Mouse (Mus musculus): ENCODE measurements around the gene Faah.

The Faah gene

DNA sequence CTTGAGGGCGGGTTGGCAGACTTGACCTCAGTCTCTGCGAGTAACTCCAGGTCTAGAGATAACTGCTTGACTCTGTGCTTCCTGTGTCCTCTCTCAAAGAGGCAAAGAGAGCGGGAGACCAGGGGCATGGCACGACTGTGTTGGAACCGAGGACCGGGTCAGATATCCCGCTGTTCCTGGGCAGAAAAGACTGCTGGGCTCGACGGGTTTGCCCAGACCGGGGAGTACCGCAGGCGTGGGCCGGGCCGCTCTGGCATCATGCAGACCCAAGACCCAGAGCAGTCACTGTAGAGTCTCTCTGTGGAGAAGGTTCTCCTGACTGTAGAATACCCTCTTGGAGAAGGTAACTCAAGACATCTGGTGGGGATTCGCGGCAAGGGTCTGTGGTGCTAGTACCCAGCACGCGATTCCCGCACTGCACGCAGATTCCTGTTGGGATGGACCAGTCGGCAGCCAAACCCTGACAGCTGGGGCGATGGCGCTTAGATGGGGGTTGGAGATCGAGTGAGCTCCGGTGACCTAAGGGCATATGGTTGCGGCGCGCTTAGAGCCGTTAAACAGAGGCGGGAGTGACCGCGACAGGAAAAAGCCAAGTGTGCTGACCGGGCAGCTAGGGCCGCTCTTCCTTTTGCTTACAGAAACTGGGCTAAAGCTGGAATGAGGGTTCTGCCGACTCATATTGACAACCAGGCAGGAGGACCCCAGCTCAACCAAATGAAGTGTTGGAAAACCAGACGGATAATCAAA lies 81.7 kb downstream of the Faah start:
- in situ Hi-C loops (cut with MboI; ENCODE audit: low pct_unique_long_range_greater_than_20kb in 1 of 2, low sequenced_read_pairs in 2 of 2, unreplicated experiment in 1 of 2), result loop anchor here (25.0 kb wide), 2 partner anchors 874 to 1024 kb away; partner anchors contain the start of genes Tal1 (in 2 of the 2) and Foxd2 (in 1 of the 2)

DNA sequence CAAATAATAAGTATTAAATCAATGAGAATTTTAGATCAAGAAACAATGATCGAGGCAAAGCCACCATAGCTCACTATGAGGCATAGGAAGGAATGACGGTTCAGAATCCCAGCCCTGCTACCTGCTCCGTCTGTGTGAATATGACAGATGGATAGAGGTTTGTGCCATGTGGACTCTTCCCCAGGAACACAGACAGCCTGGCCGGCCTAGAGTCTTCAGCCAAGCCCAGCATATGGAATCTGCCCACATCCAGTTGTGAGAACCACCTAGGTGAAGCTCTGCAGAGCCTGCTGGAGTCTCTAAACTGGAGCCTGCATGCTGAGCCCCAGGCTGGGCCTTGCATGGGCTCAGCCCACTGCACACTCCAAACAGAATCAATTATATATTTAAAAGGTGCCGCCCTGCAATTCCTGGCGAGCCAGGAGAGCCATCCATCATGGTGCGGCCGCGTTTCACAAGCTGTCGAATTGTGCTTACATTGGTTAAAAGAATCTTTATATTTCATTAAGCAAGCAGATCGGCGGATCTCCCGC lies 86.1 kb downstream of the Faah start:
- in situ Hi-C loops (cut with MboI; ENCODE audit: low pct_unique_long_range_greater_than_20kb in 1 of 2, low sequenced_read_pairs in 2 of 2, unreplicated experiment in 1 of 2), result loop anchor here (25.0 kb wide), 2 partner anchors 869 to 1019 kb away; partner anchors contain the start of genes Tal1 (in 2 of the 2) and Foxd2 (in 1 of the 2)

DNA sequence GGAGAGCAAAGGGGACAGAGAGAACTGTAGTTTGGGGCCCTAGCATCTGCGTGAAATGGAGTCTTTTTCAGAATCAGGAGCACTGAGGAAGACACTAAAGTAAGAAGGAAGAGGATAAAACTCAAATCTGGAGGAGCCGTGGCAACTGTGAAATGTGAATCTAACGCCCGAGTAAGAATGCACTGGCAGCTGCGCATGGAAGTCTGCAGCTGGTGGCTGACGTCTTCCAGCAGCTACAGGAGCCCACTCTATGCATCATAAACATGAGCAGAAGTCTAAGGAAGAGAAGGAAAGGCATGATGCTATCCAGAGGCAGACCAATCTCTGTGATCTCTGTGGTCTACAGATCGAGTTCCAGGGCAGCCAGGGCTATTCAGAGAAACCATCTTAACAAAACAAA lies 90.1 kb downstream of the Faah start:
- in situ Hi-C loops (cut with MboI; ENCODE audit: low pct_unique_long_range_greater_than_20kb in 1 of 2, low sequenced_read_pairs in 2 of 2, unreplicated experiment in 1 of 2), result loop anchor here (25.0 kb wide), 2 partner anchors 865 to 1015 kb away; partner anchors contain the start of genes Tal1 (in 2 of the 2) and Foxd2 (in 1 of the 2)

DNA sequence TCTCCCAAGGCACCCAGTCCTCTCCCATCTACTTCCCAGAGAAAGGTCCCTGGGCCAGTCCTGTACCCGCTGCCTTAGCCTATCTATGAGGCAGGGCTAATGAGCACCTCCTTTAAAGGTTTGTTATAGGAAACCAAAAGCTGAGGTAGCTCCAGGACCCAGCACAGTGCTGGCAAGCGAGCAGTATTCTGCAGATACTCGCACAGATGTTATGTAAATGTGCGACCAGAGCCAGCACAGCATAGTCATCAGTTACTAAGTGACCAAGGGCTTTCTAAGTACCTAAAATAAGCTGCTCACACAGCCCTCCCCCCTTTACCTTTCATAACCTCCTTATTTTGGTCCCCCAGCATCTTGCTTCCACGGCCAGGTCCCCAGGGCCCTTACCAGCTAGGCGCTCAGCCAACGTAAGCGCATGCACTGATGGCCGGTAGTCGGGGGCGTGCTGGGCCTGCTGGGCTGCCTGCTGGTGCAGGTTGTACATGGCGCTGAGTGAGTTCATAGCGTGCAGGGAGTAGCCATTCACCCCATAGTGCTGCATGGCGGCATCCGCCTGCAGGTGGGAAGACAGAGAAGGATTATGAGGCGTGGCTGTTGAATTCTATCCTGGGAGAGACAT lies 94.4 kb downstream of the Faah start:
- in situ Hi-C loops (cut with MboI; ENCODE audit: low pct_unique_long_range_greater_than_20kb in 1 of 2, low sequenced_read_pairs in 2 of 2, unreplicated experiment in 1 of 2), result no loop called here

DNA sequence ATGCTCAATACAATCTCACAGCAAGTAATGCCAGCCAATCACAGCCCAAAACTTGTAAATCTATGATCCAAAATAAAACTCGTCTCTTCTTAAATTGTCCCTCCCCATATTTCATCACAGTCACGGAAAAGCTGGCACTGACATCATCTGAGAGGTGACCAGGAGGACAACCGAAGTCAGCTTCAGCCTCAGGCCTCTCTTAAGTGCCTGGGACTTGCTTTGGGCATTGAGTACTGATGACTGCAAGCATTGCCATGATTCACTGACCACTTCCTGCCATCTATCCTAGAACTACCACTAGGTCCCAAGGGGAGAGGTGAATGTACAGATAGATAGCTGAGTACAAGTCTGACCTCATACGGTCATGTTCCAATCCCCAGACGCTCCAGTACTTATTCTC lies 95.0 kb downstream of the Faah start:
- in situ Hi-C loops (cut with MboI; ENCODE audit: low pct_unique_long_range_greater_than_20kb in 1 of 2, low sequenced_read_pairs in 2 of 2, unreplicated experiment in 1 of 2), result no loop called here

DNA sequence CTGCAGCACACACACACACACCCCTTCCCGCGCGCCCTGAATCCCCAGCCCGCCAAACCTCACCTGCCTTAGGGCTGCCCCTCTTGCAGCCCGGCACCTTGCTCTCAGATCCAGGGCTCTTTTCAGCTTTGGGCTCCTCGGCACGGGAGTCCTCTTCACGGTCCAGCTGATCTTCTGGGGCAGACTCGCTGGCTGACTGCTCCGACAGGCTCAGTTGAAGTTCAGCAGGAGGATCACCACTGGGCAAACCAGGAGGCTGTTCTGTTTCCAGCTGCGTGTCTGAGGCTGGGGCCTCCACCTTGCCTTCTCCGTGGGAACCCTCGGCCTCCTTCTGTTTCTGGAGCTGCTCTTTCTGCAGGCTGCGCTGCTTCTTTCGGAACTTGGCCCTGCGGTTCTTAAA lies 97.8 kb downstream of the Faah start:
- in situ Hi-C loops (cut with MboI; ENCODE audit: low pct_unique_long_range_greater_than_20kb in 1 of 2, low sequenced_read_pairs in 2 of 2, unreplicated experiment in 1 of 2), result no loop called here
